Mouse (Mus musculus) heart, adult 2 months (tissue): ENCODE measurements at regions not wholly inside any gene's neighbourhood (a gene's known extent, or its start where the extent isn't known, plus 50 kb on each side); places are given as distances from the start of the nearest gene placed in this dataset.

Experiments used
- CTCF ChIP-seq: fragments of 200-600 bp; IDR thresholded peaks from 2 replicates; pipeline ENCODE4 v1.8.1; 2022; ENCODE audit warnings: antibody characterized with exemption, mild to moderate bottlenecking, moderate library complexity
- EP300 ChIP-seq: fragments of 200-500 bp; IDR thresholded peaks from 2 replicates; pipeline ENCODE4 v1.6.1; 2011; ENCODE audit warnings: low read depth, low read length, control low read depth; ENCODE audit not compliant: insufficient read depth

- TF ChIP-seq CTCF (no peak), EP300 (no peak)
These were observed 760.9 kb downstream of the Defb40 start for GRCm38 (mm10) chr8:18217192-18217591.
